Mouse (Mus musculus): ENCODE data around the gene Wdr17. TPM values are rescaled to one million over a fixed set of nuclear protein-coding genes. Genes with fewer than 3 reads are reported as not detected.
A peak's percentile ranks its signal among the peaks of the same experiment; 100 is the strongest.
"Not testable (repeated sequence)": the region's sequence is repeated elsewhere in the genome, so short reads cannot be mapped to it uniquely, and the experiment has no call there.

Wdr17 gene
- polyA plus RNA-seq, 1 experiment from 2014 or later, result 0.58 TPM

GRCm38 (mm10) chr8:54659703-54660102 lies 227.3 kb downstream of the Wdr17 start:
- H3K9ac ChIP-seq, result no peak overlapping the region
- ATAC-seq, result no peak
- no peaks in the 10 kb centered on the region for H3K9me3 ChIP-seq
- WGBS, result 83% methylated on average over 2 of the region's 2 CpGs
- H3K4me1 ChIP-seq (replicated peaks), result no peaks in the 10 kb centered on the region
- H3K27me3 ChIP-seq (replicated peaks), result no peaks in the 10 kb centered on the region
- no peak overlapping the region for H3K4me2 ChIP-seq (replicated peaks)
- H3K27ac ChIP-seq, result no peak overlapping the region
- H3K36me3 ChIP-seq, result no peaks in the 10 kb centered on the region
- no peak overlapping the region for H3K4me3 ChIP-seq (replicated peaks)

GRCm38 (mm10) chr8:54638634-54639033 lies 248.3 kb downstream of the Wdr17 start:
- H3K27me3 ChIP-seq (replicated peaks), result no peaks in the 10 kb centered on the region
- H3K4me3 ChIP-seq (replicated peaks), result no peak overlapping the region
- H3K9ac ChIP-seq, result no peak overlapping the region
- no peak overlapping the region for H3K27ac ChIP-seq
- no peak overlapping the region for H3K4me2 ChIP-seq (replicated peaks)
- no peaks in the 10 kb centered on the region for H3K9me3 ChIP-seq
- H3K36me3 ChIP-seq, result no peaks in the 10 kb centered on the region
- ATAC-seq, result no peak
- no peaks in the 10 kb centered on the region for H3K4me1 ChIP-seq (replicated peaks)
- 84% methylated on average over 4 of the region's 4 CpGs for WGBS

GRCm38 (mm10) chr8:54616710-54617109 lies 270.3 kb downstream of the Wdr17 start:
- not testable (repeated sequence) for H3K36me3 ChIP-seq; H3K27ac ChIP-seq; H3K9me3 ChIP-seq; ATAC-seq; H3K9ac ChIP-seq; H3K27me3 ChIP-seq (replicated peaks); H3K4me2 ChIP-seq (replicated peaks); H3K4me1 ChIP-seq (replicated peaks); H3K4me3 ChIP-seq (replicated peaks)
- 80% methylated on average over 17 of the region's 17 CpGs for WGBS

GRCm38 (mm10) chr8:54610238-54610637 lies 276.7 kb downstream of the Wdr17 start:
- Histone ChIP-seq H3K9ac (no peak overlapping the region), H3K9me3 (no peaks in the 10 kb centered on the region), H3K4me1 (replicated peaks) (no peaks in the 10 kb centered on the region), H3K27ac (no peak overlapping the region), H3K36me3 (no peaks in the 10 kb centered on the region), H3K27me3 (replicated peaks) (no peaks in the 10 kb centered on the region), H3K4me2 (replicated peaks) (no peak overlapping the region), H3K4me3 (replicated peaks) (no peak overlapping the region)
- 73% methylated on average over 4 of the region's 4 CpGs for WGBS
- no peak for ATAC-seq

- ATAC-seq, result no peak
- no peaks in the 10 kb centered on the region for H3K36me3 ChIP-seq
- no peak overlapping the region for H3K9ac ChIP-seq
- H3K4me1 ChIP-seq (replicated peaks), result no peaks in the 10 kb centered on the region
- no peak overlapping the region for H3K27ac ChIP-seq
- H3K4me3 ChIP-seq (replicated peaks), result no peak overlapping the region
- no peaks in the 10 kb centered on the region for H3K27me3 ChIP-seq (replicated peaks)
- no peaks in the 10 kb centered on the region for H3K9me3 ChIP-seq
- H3K4me2 ChIP-seq (replicated peaks), result no peak overlapping the region
- WGBS, result 82% methylated on average over 2 of the region's 2 CpGs
These were observed 277.6 kb downstream of the Wdr17 start for GRCm38 (mm10) chr8:54609336-54609735.

GRCm38 (mm10) chr8:54603440-54603839 lies 283.5 kb downstream of the Wdr17 start:
- Histone ChIP-seq H3K9ac (no peak overlapping the region), H3K27me3 (replicated peaks) (no peaks in the 10 kb centered on the region), H3K4me3 (replicated peaks) (no peak overlapping the region), H3K9me3 (no peaks in the 10 kb centered on the region), H3K36me3 (no peaks in the 10 kb centered on the region), H3K27ac (no peak overlapping the region), H3K4me2 (replicated peaks) (no peak overlapping the region), H3K4me1 (replicated peaks) (peaks cover 6% of the 10 kb centered on the region; the same call in 1 of the 2 replicates)
- WGBS, result 83% methylated on average over 4 of the region's 4 CpGs
- no peak for ATAC-seq

GRCm38 (mm10) chr8:54600671-54601251 lies 286.2 kb downstream of the Wdr17 start, which contains the start of gene Spata4:
TSS of gene Spata4 (plus strand) at chr8:54600781.
- H3K4me2 ChIP-seq (replicated peaks), result peak within 1 kb of the TSS; percentile 66
- peaks cover 6% of the 10 kb centered on the region; the same call in 1 of the 2 replicates for H3K4me1 ChIP-seq (replicated peaks)
- no peak within 1 kb of the TSS for H3K27ac ChIP-seq
- peak; percentile 92 for ATAC-seq
- H3K36me3 ChIP-seq, result no peaks in the 10 kb centered on the region
- 9% methylated on average over 21 of the region's 21 CpGs for WGBS
- no peaks in the 10 kb centered on the region for H3K27me3 ChIP-seq (replicated peaks)
- peak within 1 kb of the TSS; percentile 12; the same call in 1 of the 2 replicates for H3K4me3 ChIP-seq (replicated peaks)
- no peak within 1 kb of the TSS for H3K9ac ChIP-seq
- H3K9me3 ChIP-seq, result no peaks in the 10 kb centered on the region

GRCm38 (mm10) chr8:54597386-54597785 lies 289.6 kb downstream of the Wdr17 start:
- WGBS, result 95% methylated on average over 2 of the region's 2 CpGs
- Histone ChIP-seq H3K4me3 (replicated peaks) (no peak overlapping the region), H3K4me1 (replicated peaks) (peaks cover 6% of the 10 kb centered on the region; the same call in 1 of the 2 replicates), H3K36me3 (no peaks in the 10 kb centered on the region), H3K9me3 (no peaks in the 10 kb centered on the region), H3K9ac (no peak overlapping the region), H3K27ac (no peak overlapping the region), H3K27me3 (replicated peaks) (no peaks in the 10 kb centered on the region), H3K4me2 (replicated peaks) (no peak overlapping the region)
- no peak for ATAC-seq

GRCm38 (mm10) chr8:54596940-54597339 lies 290.0 kb downstream of the Wdr17 start:
- no peak overlapping the region for H3K4me2 ChIP-seq (replicated peaks)
- no peak for ATAC-seq
- WGBS, result 96% methylated on average over 2 of the region's 2 CpGs
- H3K9ac ChIP-seq, result no peak overlapping the region
- no peaks in the 10 kb centered on the region for H3K9me3 ChIP-seq
- H3K27me3 ChIP-seq (replicated peaks), result no peaks in the 10 kb centered on the region
- H3K36me3 ChIP-seq, result no peaks in the 10 kb centered on the region
- peaks cover 6% of the 10 kb centered on the region; the same call in 1 of the 2 replicates for H3K4me1 ChIP-seq (replicated peaks)
- no peak overlapping the region for H3K4me3 ChIP-seq (replicated peaks)
- no peak overlapping the region for H3K27ac ChIP-seq

- Histone ChIP-seq H3K4me2 (replicated peaks) (no peak overlapping the region), H3K9ac (no peak overlapping the region), H3K4me3 (replicated peaks) (no peak overlapping the region), H3K36me3 (no peaks in the 10 kb centered on the region), H3K27ac (no peak overlapping the region), H3K4me1 (replicated peaks) (peaks cover 6% of the 10 kb centered on the region; the same call in 1 of the 2 replicates), H3K9me3 (no peaks in the 10 kb centered on the region), H3K27me3 (replicated peaks) (no peaks in the 10 kb centered on the region)
- no peak for ATAC-seq
- WGBS, result 79% methylated on average over 2 of the region's 2 CpGs
These were observed 290.9 kb downstream of the Wdr17 start for GRCm38 (mm10) chr8:54596051-54596450.

GRCm38 (mm10) chr8:54594634-54595033 lies 292.4 kb downstream of the Wdr17 start:
- Histone ChIP-seq H3K9me3 (no peaks in the 10 kb centered on the region), H3K9ac (no peak overlapping the region), H3K27me3 (replicated peaks) (no peaks in the 10 kb centered on the region), H3K4me1 (replicated peaks) (no peaks in the 10 kb centered on the region), H3K4me3 (replicated peaks) (no peak overlapping the region), H3K4me2 (replicated peaks) (no peak overlapping the region), H3K27ac (no peak overlapping the region), H3K36me3 (no peaks in the 10 kb centered on the region)
- no peak for ATAC-seq
- 86% methylated on average over 5 of the region's 5 CpGs for WGBS

GRCm38 (mm10) chr8:54582886-54583285 lies 304.1 kb downstream of the Wdr17 start:
- Histone ChIP-seq H3K27ac (no peak overlapping the region), H3K4me1 (replicated peaks) (no peaks in the 10 kb centered on the region), H3K4me3 (replicated peaks) (no peak overlapping the region), H3K27me3 (replicated peaks) (no peaks in the 10 kb centered on the region), H3K9me3 (no peaks in the 10 kb centered on the region), H3K36me3 (no peaks in the 10 kb centered on the region), H3K4me2 (replicated peaks) (no peak overlapping the region), H3K9ac (no peak overlapping the region)
- ATAC-seq, result no peak
- WGBS, result 54% methylated on average over 1 of the region's 1 CpGs

- no peak overlapping the region for H3K4me3 ChIP-seq (replicated peaks)
- no peak overlapping the region for H3K9ac ChIP-seq
- 82% methylated on average over 3 of the region's 3 CpGs for WGBS
- no peaks in the 10 kb centered on the region for H3K27me3 ChIP-seq (replicated peaks)
- ATAC-seq, result no peak
- no peaks in the 10 kb centered on the region for H3K9me3 ChIP-seq
- no peaks in the 10 kb centered on the region for H3K4me1 ChIP-seq (replicated peaks)
- no peaks in the 10 kb centered on the region for H3K36me3 ChIP-seq
- no peak overlapping the region for H3K27ac ChIP-seq
- no peak overlapping the region for H3K4me2 ChIP-seq (replicated peaks)
These were observed 305.5 kb downstream of the Wdr17 start for GRCm38 (mm10) chr8:54581436-54581835.

All from intestine, embryonic 15.5 days (tissue).